In the genomic region with DNA sequence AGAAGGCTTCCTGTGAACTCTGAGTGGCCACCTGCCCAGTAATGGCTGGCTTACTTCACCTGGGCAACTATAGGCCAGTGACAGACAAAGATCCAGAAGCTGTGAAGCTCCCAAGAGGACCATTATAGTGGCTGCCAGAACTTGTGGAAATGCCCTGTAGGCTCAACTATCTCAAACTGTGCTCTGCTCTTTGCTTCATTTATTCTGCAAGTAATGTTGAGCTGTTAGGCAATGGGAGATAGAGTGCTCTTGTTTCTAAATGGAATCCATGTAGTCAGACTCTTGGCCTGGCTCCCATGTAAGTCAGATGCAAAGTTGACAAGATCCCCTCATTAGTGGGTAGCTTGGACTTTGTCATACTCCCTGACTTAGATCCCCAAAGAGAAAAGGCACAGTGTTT, we compare ENCODE assay signal across 34 mouse cellular contexts.
"Had no signal": no experiment of that assay in that cellular context is flagged by ENCODE, and none has a peak within 500 bp of the region (broad histone marks: within the 10 kb centered on the region; RNA-seq: fewer than 3 reads in every experiment).

No protein-coding gene starts in this region.

- H3K4me1 ChIP-seq: heart, embryonic 10.5 days; heart, embryonic 13.5 days; heart, embryonic 15.5 days; hindbrain, embryonic 10.5 days; hindbrain, embryonic 12.5 days; hindbrain, embryonic 13.5 days; hindbrain, embryonic 15.5 days; intestine, embryonic 15.5 days had no signal

- H3K27me3 ChIP-seq: heart, embryonic 12.5 days; heart, embryonic 13.5 days; heart, embryonic 15.5 days; hindbrain, embryonic 12.5 days; hindbrain, embryonic 15.5 days; intestine, embryonic 15.5 days had no signal

- H3K4me2 ChIP-seq: heart, embryonic 12.5 days; heart, embryonic 13.5 days; heart, embryonic 15.5 days; hindbrain, embryonic 12.5 days; hindbrain, embryonic 13.5 days; hindbrain, embryonic 14.5 days; hindbrain, embryonic 15.5 days; intestine, embryonic 15.5 days had no signal

- H3K4me3 ChIP-seq: heart, embryonic 10.5 days; heart, embryonic 12.5 days; heart, embryonic 13.5 days; heart, embryonic 15.5 days; hindbrain, embryonic 10.5 days; hindbrain, embryonic 12.5 days; hindbrain, embryonic 13.5 days; hindbrain, embryonic 15.5 days; intestine, embryonic 15.5 days; layer of hippocampus, adult 2 months; left cerebral cortex, adult 2 months had no signal

- DNase-seq: heart, postnatal 10 days; heart, postnatal 14 days; heart, postnatal 36 days; heart, postnatal 4 days; kidney, adult 11 months; kidney, adult 18-20 months; kidney, adult 2 months; kidney, adult 8-10 months; kidney, adult 9 months; kidney, postnatal 10 days; kidney, postnatal 14 days; kidney, postnatal 25 days; kidney, postnatal 36 days; kidney, postnatal 4 days; layer of hippocampus, adult 9-11 months; layer of hippocampus, postnatal 36 days had no signal

- ATAC-seq: hindbrain, embryonic 16.5 days; hindbrain, postnatal 0 days; inflammation-experienced regulatory T-cells, adult 6 months; intestine, embryonic 15.5 days; intestine, embryonic 16.5 days; intestine, postnatal 0 days had no signal

- H3K36me3 ChIP-seq: heart, embryonic 10.5 days; heart, embryonic 12.5 days; heart, embryonic 13.5 days; heart, embryonic 15.5 days; hindbrain, embryonic 10.5 days; hindbrain, embryonic 12.5 days; hindbrain, embryonic 13.5 days; hindbrain, embryonic 15.5 days; intestine, embryonic 15.5 days had no signal

- H3K9ac ChIP-seq: heart, embryonic 12.5 days; heart, embryonic 13.5 days; heart, embryonic 15.5 days; hindbrain, embryonic 12.5 days; hindbrain, embryonic 13.5 days; hindbrain, embryonic 14.5 days; hindbrain, embryonic 15.5 days; intestine, embryonic 15.5 days had no signal

- H3K9me3 ChIP-seq: heart, embryonic 10.5 days; heart, embryonic 12.5 days; heart, embryonic 13.5 days; heart, embryonic 15.5 days; hindbrain, embryonic 10.5 days; hindbrain, embryonic 12.5 days; hindbrain, embryonic 13.5 days; hindbrain, embryonic 15.5 days; intestine, embryonic 15.5 days had no signal

- H3K27ac ChIP-seq: heart, embryonic 10.5 days; heart, embryonic 13.5 days; heart, embryonic 15.5 days; hindbrain, embryonic 10.5 days; hindbrain, embryonic 12.5 days; hindbrain, embryonic 13.5 days; hindbrain, embryonic 14.5 days; hindbrain, embryonic 15.5 days; hindbrain, postnatal 0 days; intestine, embryonic 15.5 days; kidney, postnatal 0 days; layer of hippocampus, adult 2 months; left cerebral cortex, adult 2 months had no signal
